Mouse (Mus musculus) liver, embryonic 14.5 days (tissue): Measurements from ENCODE around the gene Xrcc4.

Experiments used
- CTCF ChIP-seq: IDR thresholded peaks from 2 replicates; pipeline ENCODE4 v1.5.1; 2016; ENCODE audit warnings: antibody characterized with exemption, low read depth, control low read depth
- EP300 ChIP-seq: IDR thresholded peaks from 2 replicates; pipeline ENCODE4 v1.6.1; 2016; ENCODE audit warnings: antibody characterized with exemption, low read depth

- TF ChIP-seq CTCF: no peak
- TF ChIP-seq EP300: no peak
These were observed 27.5 kb downstream of the Xrcc4 start for GRCm38 (mm10) chr13:90061877-90062276.
